Mouse (Mus musculus): ENCODE measurements around the gene Catsper1. TPM values are rescaled to one million over a fixed set of nuclear protein-coding genes. Genes with fewer than 3 reads are reported as not detected.

Catsper1 gene
- total and polyA plus RNA-seq, 2 experiments from 2014 or later = not detected

DNA sequence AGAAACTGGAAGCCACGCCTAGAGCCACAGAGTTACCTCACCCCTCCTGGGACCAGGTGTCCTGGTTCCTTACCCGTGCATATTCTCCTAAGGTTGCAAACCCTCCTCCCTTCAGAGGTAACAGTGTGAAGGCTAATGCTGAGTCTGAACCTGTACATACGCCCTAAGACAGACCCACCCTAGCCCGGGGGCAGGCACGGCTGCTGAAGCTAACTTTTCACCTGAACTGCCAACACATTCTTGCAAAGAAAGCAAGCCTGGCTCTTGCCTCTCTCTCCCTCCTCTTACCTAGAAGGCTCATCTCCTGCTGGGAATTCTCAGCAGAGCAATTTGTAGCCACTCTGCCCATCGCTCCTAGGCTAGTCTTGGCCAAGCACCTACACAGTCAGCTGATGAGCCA, 35.0 kb upstream of the Catsper1 start:
- no peak for ATAC-seq (ENCODE audit: low FRiP score)
- Histone ChIP-seq H3K27ac (ENCODE audit: low read depth, low read length) (no peak overlapping the region), H3K9me3 (ENCODE audit: low read length) (no peaks in the 10 kb centered on the region), H3K4me2 (ENCODE audit: low read depth, low read length, poor library complexity, severe bottlenecking) (no peak overlapping the region), H3K9ac (replicated peaks; ENCODE audit: low read length, poor library complexity, severe bottlenecking) (no peak overlapping the region), H3K4me1 (ENCODE audit: insufficient read depth, low read length) (no peaks in the 10 kb centered on the region), H3K36me3 (ENCODE audit: insufficient read depth, low read length) (peaks cover 8% of the 10 kb centered on the region; the same call in 1 of the 2 replicates), H3K27me3 (ENCODE audit: insufficient read depth, low read length) (no peaks in the 10 kb centered on the region), H3K4me3 (ENCODE audit: low read depth, low read length) (no peak overlapping the region)
- 89% methylated on average over 6 of the region's 6 CpGs for WGBS
- no peak for TF ChIP-seq CTCF (IDR thresholded peaks at IDR 0.05)
- no peak for DNase-seq (ENCODE audit: low spot score)

DNA sequence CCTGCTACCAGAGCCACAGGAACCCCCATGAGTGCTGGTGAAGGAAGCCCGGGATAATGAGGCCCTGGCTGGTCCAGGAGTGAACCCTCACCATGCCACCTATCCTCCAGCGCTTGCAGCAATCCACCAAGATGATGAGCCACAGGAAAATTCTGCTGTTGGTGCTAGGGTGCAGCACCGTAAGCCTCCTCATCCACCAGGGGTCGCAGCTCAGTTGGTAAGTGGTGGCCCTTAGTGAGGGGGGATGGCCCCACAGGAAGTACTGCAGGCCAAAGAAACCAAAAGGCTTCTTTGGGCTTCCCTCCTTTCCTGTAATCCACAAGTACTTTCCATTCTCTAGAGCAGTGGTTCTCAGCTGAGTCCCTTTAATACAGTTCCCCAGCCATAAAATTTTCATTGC, 33.1 kb upstream of the Catsper1 start:
- Histone ChIP-seq H3K4me2 (ENCODE audit: low read depth, low read length, poor library complexity, severe bottlenecking) (no peak overlapping the region), H3K4me3 (ENCODE audit: low read depth, low read length) (no peak overlapping the region), H3K27ac (ENCODE audit: low read depth, low read length) (no peak overlapping the region), H3K36me3 (ENCODE audit: insufficient read depth, low read length) (peaks cover 25% of the 10 kb centered on the region), H3K9me3 (ENCODE audit: low read length) (no peaks in the 10 kb centered on the region), H3K27me3 (ENCODE audit: insufficient read depth, low read length) (no peaks in the 10 kb centered on the region), H3K9ac (replicated peaks; ENCODE audit: low read length, poor library complexity, severe bottlenecking) (no peak overlapping the region), H3K4me1 (ENCODE audit: insufficient read depth, low read length) (no peaks in the 10 kb centered on the region)
- ATAC-seq (ENCODE audit: low FRiP score) (no peak), DNase-seq (ENCODE audit: low spot score) (peak; percentile 51)
- peak; percentile 74 for TF ChIP-seq CTCF (IDR thresholded peaks at IDR 0.05)
- WGBS = 14% methylated on average over 4 of the region's 4 CpGs

DNA sequence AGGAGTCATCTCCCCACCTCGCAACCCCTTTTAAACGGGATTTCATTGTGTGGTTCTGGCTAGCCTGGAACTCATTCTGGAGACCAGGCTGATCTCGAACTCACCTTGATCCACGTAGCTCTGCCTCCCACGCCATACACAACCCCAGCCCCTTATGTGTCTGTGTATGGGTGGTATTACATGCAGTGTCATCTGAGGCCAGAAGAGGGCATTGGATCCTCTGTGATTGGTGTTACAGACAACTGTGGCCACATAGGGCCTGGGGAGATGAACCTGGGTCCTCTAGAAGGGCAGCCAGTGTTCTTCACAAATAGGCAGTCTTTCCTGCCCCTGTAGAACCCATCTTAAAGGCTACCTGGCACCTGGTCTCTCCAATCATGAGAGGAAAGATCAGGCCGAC, 29.3 kb upstream of the Catsper1 start:
- DNase-seq (ENCODE audit: low spot score) (no peak), ATAC-seq (ENCODE audit: low FRiP score) (no peak)
- Histone ChIP-seq H3K27me3 (ENCODE audit: insufficient read depth, low read length) (no peaks in the 10 kb centered on the region), H3K4me3 (ENCODE audit: low read depth, low read length) (no peak overlapping the region), H3K4me1 (ENCODE audit: insufficient read depth, low read length) (no peaks in the 10 kb centered on the region), H3K9me3 (ENCODE audit: low read length) (no peaks in the 10 kb centered on the region), H3K4me2 (ENCODE audit: low read depth, low read length, poor library complexity, severe bottlenecking) (no peak overlapping the region), H3K36me3 (ENCODE audit: insufficient read depth, low read length) (peaks cover 34% of the 10 kb centered on the region), H3K27ac (ENCODE audit: low read depth, low read length) (no peak overlapping the region), H3K9ac (replicated peaks; ENCODE audit: low read length, poor library complexity, severe bottlenecking) (no peak overlapping the region)
- WGBS = 84% methylated on average over 6 of the region's 6 CpGs
- TF ChIP-seq CTCF (IDR thresholded peaks at IDR 0.05) = peak; percentile 65

DNA sequence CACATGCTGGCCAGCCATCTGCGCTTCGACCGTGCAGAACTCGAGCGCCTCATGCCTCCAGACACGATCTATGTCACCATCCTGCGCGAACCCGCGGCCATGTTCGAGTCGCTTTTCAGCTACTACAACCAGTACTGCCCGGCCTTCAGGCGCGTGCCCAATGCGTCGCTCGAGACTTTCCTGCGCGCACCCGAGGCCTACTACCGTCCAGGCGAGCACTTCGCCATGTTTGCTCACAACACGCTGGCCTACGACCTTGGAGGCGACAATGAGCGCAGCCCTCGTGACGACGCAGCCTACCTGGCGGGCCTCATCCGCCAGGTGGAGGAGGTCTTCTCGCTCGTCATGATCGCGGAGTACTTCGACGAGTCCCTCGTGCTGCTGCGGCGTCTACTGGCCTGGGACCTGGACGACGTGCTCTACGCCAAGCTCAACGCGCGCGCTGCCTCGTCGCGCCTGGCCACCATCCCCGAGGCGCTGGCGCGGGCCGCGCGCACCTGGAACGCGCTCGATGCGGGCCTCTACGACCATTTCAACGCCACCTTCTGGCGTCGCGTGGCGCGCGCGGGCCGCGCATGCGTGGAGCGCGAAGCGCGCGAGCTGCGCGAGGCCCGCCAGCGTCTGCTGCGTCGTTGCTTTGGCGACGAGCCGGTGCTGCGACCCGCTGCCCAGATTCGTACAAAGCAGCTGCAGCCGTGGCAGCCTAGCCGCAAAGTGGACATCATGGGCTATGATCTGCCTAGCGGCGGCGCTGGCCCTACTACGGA, 28.4 kb upstream of the Catsper1 start:
- Histone ChIP-seq H3K9ac (replicated peaks; ENCODE audit: low read length, poor library complexity, severe bottlenecking) (no peak overlapping the region), H3K4me1 (ENCODE audit: insufficient read depth, low read length) (no peaks in the 10 kb centered on the region), H3K27me3 (ENCODE audit: insufficient read depth, low read length) (no peaks in the 10 kb centered on the region), H3K4me3 (ENCODE audit: low read depth, low read length) (no peak overlapping the region), H3K9me3 (ENCODE audit: low read length) (no peaks in the 10 kb centered on the region), H3K36me3 (ENCODE audit: insufficient read depth, low read length) (peaks cover 34% of the 10 kb centered on the region), H3K4me2 (ENCODE audit: low read depth, low read length, poor library complexity, severe bottlenecking) (no peak overlapping the region), H3K27ac (ENCODE audit: low read depth, low read length) (no peak overlapping the region)
- DNase-seq (ENCODE audit: low spot score) = peak; percentile 26
- TF ChIP-seq CTCF (IDR thresholded peaks at IDR 0.05) = no peak
- WGBS = 51% methylated on average over 98 of the region's 98 CpGs
- no peak for ATAC-seq (ENCODE audit: low FRiP score)

DNA sequence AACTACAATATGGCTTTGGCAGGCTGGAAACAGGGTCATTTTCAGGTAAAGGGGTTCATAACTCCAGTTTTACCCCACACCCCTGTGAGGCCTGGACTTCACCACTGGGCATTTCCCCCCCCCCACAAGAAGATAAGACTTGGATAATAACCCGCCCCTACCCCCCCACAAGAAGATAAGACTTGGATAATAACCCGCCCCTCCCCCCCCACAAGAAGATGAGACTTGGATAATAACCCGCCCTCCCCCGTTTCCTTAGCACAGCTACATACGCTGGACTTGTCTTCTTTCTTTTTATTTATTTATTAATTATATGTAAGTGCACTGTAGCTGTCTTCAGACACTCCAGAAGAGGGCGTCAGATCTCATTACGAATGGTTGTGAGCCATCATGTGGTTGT, 26.5 kb upstream of the Catsper1 start:
- Histone ChIP-seq H3K9me3 (ENCODE audit: low read length) (no peaks in the 10 kb centered on the region), H3K27me3 (ENCODE audit: insufficient read depth, low read length) (no peaks in the 10 kb centered on the region), H3K4me1 (ENCODE audit: insufficient read depth, low read length) (no peaks in the 10 kb centered on the region), H3K4me2 (ENCODE audit: low read depth, low read length, poor library complexity, severe bottlenecking) (no peak overlapping the region), H3K36me3 (ENCODE audit: insufficient read depth, low read length) (peaks cover 28% of the 10 kb centered on the region), H3K4me3 (ENCODE audit: low read depth, low read length) (no peak overlapping the region), H3K9ac (replicated peaks; ENCODE audit: low read length, poor library complexity, severe bottlenecking) (no peak overlapping the region), H3K27ac (ENCODE audit: low read depth, low read length) (no peak overlapping the region)
- TF ChIP-seq CTCF (IDR thresholded peaks at IDR 0.05) = no peak
- no peak for DNase-seq (ENCODE audit: low spot score)
- WGBS = 88% methylated on average over 7 of the region's 7 CpGs
- no peak for ATAC-seq (ENCODE audit: low FRiP score)

DNA sequence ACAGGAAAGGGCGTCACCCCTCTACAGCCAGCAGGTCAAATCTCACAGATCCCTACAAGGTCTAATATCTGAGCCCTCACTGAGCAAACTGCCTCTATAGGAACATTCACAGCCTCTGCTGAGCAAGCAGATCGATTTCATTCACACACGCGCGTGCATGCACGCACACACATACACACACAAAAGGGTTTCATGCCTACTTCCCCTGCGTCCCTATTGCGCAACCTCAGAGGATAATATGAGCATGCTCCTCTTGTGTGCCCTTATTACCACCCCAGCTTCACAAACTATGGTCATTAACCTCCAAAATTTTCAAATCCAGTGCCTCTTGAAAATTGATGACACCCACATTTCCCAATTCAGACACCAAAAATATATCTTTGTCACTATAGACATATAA, 22.4 kb upstream of the Catsper1 start:
- no peak overlapping the region for H3K27ac ChIP-seq (ENCODE audit: low read depth, low read length)
- TF ChIP-seq CTCF (IDR thresholded peaks at IDR 0.05) = no peak
- H3K9me3 ChIP-seq (ENCODE audit: low read length) = no peaks in the 10 kb centered on the region
- H3K36me3 ChIP-seq (ENCODE audit: insufficient read depth, low read length) = 0 out of 2 replicates have a peak, but pooled peaks cover 2% of the 10 kb centered on the region
- ATAC-seq (ENCODE audit: low FRiP score) (no peak), DNase-seq (ENCODE audit: low spot score) (no peak)
- no peak overlapping the region for H3K9ac ChIP-seq (replicated peaks; ENCODE audit: low read length, poor library complexity, severe bottlenecking)
- no peak overlapping the region for H3K4me3 ChIP-seq (ENCODE audit: low read depth, low read length)
- H3K27me3 ChIP-seq (ENCODE audit: insufficient read depth, low read length) = no peaks in the 10 kb centered on the region
- WGBS = 88% methylated on average over 8 of the region's 8 CpGs
- no peaks in the 10 kb centered on the region for H3K4me1 ChIP-seq (ENCODE audit: insufficient read depth, low read length)
- no peak overlapping the region for H3K4me2 ChIP-seq (ENCODE audit: low read depth, low read length, poor library complexity, severe bottlenecking)

All from midbrain, postnatal 0 days (tissue).